Mouse (Mus musculus) heart, postnatal 25 days (tissue): ENCODE data around the gene Arhgef40. TPM values are rescaled to one million over a fixed set of nuclear protein-coding genes. Genes with fewer than 3 reads are reported as not detected.
A peak's percentile ranks its signal among the peaks of the same experiment; 100 is the strongest.

Experiments used
- DNase-seq: peaks from one replicate; pipeline ENCODE4 v3.0.0; 2022; ENCODE audit warnings: low spot score
- intact Hi-C: fragments of 180-260 bp; cut with DNase I; formaldehyde crosslinking; loops from one replicate; pipeline ENCODE4 v1.15.1; 2025
- total RNA-seq, 2 experiments: library from RNA; stranded (reverse); gene quantifications; 2 replicates each; pipeline ENCODE4 v1.2.3; 2021

The Arhgef40 gene
- total RNA-seq, 2 experiments from 2014 or later = 31.2 to 41.2 TPM

GRCm38 (mm10) chr14:51996866-51997265, 12.3 kb downstream of the Arhgef40 start:
- intact Hi-C loops = loop anchor here (2.0 kb wide), 1 partner anchor 94 kb away; no protein-coding TSS in a partner anchor
- DNase-seq = no peak

GRCm38 (mm10) chr14:51997483-51997882, 13.0 kb downstream of the Arhgef40 start:
- DNase-seq = no peak
- intact Hi-C loops = loop anchor here (2.0 kb wide), 1 partner anchor 95 kb away; no protein-coding TSS in a partner anchor

GRCm38 (mm10) chr14:52003981-52004495, 19.5 kb downstream of the Arhgef40 start:
- intact Hi-C loops = no loop called here
- no peak for DNase-seq

- intact Hi-C loops = loop anchor here (5.0 kb wide), 1 partner anchor 73 kb away; no protein-coding TSS in a partner anchor
- DNase-seq = no peak
These were observed 20.6 kb downstream of the Arhgef40 start for GRCm38 (mm10) chr14:52005141-52005540.

GRCm38 (mm10) chr14:52005616-52006015, 21.1 kb downstream of the Arhgef40 start:
- intact Hi-C loops = loop anchor here (5.0 kb wide), 1 partner anchor 73 kb away; no protein-coding TSS in a partner anchor
- no peak for DNase-seq

- intact Hi-C loops = loop anchor here (5.0 kb wide), 1 partner anchor 74 kb away; no protein-coding TSS in a partner anchor
- DNase-seq = no peak
These were observed 21.7 kb downstream of the Arhgef40 start for GRCm38 (mm10) chr14:52006241-52006640.

- intact Hi-C loops = loop anchor here (5.0 kb wide), 1 partner anchor 74 kb away; no protein-coding TSS in a partner anchor
These were observed 22.3 kb downstream of the Arhgef40 start for GRCm38 (mm10) chr14:52006771-52007170.

GRCm38 (mm10) chr14:52008321-52009203, 24.0 kb downstream of the Arhgef40 start:
- intact Hi-C loops = loop anchor here (2.0 to 5.0 kb wide), 3 partner anchors 14 to 106 kb away; no protein-coding TSS in a partner anchor
- peak; percentile 74 for DNase-seq

More at GRCm38 (mm10) chr14:52006771-52007170, 22.3 kb downstream of the Arhgef40 start:
- DNase-seq = no peak

GRCm38 (mm10) chr14:52009361-52009760, 24.8 kb downstream of the Arhgef40 start:
- no peak for DNase-seq
- intact Hi-C loops = loop anchor here (2.0 to 5.0 kb wide), 3 partner anchors 13 to 107 kb away; no protein-coding TSS in a partner anchor

GRCm38 (mm10) chr14:52009841-52010240, 25.3 kb downstream of the Arhgef40 start:
- DNase-seq = no peak
- intact Hi-C loops = loop anchor here (2.0 to 5.0 kb wide), 3 partner anchors 13 to 107 kb away; no protein-coding TSS in a partner anchor

- DNase-seq = no peak
- intact Hi-C loops = no loop called here
These were observed 26.1 kb downstream of the Arhgef40 start for GRCm38 (mm10) chr14:52010446-52011111.

- no peak for DNase-seq
- intact Hi-C loops = no loop called here
These were observed 27.2 kb downstream of the Arhgef40 start for GRCm38 (mm10) chr14:52011683-52012082.

- DNase-seq = no peak
- intact Hi-C loops = no loop called here
These were observed 27.6 kb downstream of the Arhgef40 start for GRCm38 (mm10) chr14:52012085-52012484.

- no peak for DNase-seq
- intact Hi-C loops = no loop called here
These were observed 28.0 kb downstream of the Arhgef40 start for GRCm38 (mm10) chr14:52012553-52012952.

- DNase-seq = no peak
- intact Hi-C loops = no loop called here
These were observed 28.6 kb downstream of the Arhgef40 start for GRCm38 (mm10) chr14:52013021-52013610.

GRCm38 (mm10) chr14:52013771-52014219, 29.3 kb downstream of the Arhgef40 start:
- DNase-seq = no peak
- intact Hi-C loops = no loop called here

GRCm38 (mm10) chr14:52014271-52014760, 29.8 kb downstream of the Arhgef40 start:
- intact Hi-C loops = no loop called here
- no peak for DNase-seq

GRCm38 (mm10) chr14:52014761-52015311, 30.3 kb downstream of the Arhgef40 start:
- intact Hi-C loops = no loop called here
- no peak for DNase-seq

- no peak for DNase-seq
- intact Hi-C loops = no loop called here
These were observed 31.1 kb downstream of the Arhgef40 start, which contains the start of gene Tmem253 for GRCm38 (mm10) chr14:52015445-52016100. Gene Tmem253 (plus strand): TSS chr14:52015658.
